Mouse (Mus musculus): ENCODE data around the gene Rnpepl1.

Rnpepl1 gene

DNA sequence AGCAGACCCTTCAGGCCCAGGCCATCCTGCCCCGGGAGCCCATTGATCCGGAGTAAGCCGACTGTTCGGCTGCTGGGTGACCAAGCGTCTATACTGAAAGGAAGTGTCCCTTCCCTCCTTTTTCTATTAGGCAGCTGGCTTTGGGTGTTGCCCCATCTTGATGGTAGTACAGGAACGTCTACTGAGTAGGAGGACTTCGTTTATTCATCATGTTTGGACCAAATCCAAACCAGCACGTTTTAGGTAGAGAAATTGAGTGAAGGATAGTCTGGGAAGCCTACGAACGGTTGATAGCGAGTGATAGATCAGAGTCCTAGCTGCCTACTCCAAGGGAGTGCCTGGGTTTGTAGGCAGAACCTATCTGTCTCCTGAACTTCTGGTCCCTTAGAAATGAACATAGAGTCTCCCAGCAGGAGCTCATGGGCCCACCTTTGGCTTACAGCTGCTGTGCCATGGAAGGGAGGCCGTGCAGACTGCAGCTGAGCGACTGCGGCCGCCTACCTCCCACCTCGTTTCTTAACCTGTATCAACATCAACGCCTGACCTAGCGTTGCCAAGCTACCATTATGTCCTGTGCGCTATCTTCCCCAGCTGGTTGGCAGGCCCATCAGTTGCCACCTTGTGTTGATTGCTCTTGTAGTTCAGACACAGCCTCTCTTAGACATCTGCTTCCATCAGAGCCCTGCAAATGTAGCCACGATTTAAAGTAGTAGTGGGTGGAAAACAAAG, 2.8 kb upstream of the Rnpepl1 start:
- peak; percentile 58 for DNase-seq

DNA sequence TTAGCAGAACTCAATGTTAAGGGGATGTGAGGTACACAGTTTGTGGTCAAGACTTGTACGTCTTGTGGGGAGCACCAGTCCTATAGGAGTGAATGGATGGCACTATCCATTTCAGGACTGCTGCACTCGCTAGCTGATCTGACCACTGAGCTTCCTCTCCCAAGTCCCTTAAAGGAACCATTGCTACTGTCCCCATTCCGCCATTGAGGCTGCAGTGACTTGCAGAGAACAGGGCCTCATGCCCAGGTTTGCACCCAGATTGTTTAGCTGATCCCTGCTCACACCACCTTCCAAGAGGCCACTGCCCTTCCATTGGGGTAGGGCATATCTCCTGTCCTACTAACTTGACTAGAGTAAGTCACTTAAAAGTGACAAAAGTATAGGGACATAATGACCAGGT, 1.9 kb upstream of the Rnpepl1 start:
- peak; percentile 56 for DNase-seq

DNA sequence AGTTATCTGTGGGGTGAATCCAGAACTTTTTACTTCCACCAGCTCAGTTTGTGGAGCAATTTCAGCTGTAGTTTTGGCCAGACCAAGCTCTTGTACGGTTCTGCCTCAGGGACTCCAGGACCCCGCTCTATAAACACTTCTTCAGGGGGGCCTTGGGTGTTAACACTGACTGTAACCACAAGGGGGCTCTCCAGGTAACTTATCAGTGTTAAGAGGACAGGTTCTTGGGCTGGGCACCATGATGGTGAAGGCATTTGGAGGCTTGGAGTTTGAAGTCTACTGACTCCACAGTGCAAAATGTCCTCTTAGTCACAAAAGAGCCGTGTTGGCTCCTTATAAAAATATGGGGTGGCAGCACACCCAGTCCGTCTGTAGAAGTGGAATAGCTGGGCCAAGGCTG, 1.5 kb upstream of the Rnpepl1 start:
- peak; percentile 73 for DNase-seq

DNA sequence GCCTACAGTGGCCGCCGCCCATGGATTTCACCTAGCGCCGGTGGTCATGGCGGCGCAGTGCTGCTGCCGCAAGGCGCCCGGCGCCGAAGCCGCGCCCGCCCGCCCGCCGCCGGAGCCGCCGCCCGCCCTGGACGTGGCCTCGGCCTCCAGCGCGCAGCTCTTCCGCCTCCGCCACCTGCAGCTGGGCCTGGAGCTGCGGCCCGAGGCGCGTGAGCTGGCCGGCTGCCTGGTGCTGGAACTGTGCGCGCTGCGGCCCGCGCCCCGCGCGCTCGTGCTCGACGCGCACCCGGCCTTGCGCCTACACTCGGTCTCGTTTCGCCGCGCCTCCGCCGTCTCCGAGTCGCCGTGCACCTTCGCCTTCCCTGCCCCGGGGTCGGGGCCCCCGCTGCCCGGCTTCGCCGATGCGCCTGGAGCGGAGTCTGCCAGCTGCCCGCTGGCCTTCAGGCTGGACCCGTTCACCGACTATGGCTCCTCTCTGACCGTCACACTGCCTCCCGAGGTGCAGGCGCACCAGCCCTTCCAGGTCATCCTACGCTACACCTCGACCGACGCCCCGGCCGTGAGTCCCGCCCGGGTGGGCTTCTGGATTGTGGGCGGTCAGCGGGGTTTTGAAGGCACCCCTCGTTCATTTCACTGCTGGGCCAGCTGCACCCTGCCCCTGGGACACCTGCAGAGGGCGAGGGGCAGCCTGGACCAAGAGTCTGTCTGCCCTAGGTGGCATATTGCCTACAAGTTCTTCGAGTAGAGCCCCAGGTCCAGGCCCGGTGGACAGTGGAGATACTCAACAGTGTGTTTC, 540 bp downstream of the Rnpepl1 start:
- DNase-seq = peak; percentile 75

DNA sequence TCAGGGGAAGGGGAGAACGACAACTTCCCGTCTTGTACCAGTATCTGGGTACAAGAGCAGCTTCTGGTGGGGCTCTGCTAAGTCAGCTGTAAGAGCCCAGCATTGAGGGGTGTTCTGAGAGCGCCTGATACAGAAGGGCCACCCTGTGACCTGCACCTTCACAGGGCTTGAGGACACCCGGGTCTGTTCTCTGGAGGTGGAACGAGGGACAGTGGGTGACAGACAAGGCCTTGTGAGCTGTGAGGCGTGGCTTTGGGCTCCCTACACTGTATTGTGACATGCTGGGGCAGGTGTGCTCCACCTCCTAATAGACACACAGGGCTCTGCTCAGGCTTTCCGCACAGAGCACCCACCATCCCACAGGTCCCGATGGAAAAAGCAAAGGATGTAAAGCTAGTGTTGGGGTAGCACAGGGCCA, 1.1 kb downstream of the Rnpepl1 start:
- no peak for DNase-seq

DNA sequence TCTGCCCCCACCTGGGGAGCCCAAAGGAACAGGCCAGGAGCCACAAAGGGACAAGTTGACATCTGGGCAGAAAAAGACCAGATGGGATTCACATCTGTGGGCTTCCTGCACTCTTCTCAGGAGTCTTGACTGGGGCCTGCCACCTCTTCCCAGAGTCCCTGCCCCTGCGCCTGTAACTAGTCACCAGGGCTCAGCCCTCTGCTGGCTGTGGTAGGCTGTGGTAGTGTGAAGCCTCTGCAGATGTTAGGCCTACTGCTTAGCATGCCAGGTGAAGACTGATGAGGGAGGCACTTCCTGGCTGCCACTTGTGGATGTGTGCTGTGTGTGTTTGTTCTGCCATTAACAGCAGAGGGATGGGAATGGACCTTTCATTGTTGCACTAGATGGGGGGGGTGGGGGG, 1.7 kb downstream of the Rnpepl1 start:
- no peak for DNase-seq

DNA sequence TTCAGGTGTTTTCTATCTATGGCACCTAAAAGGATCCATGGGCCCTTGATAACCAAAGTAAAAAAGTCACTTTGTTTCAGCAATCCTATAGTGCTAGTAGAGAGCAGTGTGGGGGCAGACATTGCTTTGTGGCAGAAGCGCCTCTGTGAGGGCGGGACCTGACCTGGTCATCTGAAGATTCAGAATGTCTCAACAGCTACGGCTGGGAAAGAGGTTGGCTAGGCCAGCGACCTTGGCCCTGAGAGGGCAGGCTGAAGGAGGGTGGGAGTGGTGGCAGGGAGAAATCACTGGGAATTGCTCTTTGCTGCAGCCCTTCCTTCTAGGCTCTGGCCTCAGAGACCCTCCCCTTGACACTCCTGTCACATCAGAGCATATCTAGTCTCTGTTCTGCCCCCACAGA, 3.7 kb downstream of the Rnpepl1 start:
- DNase-seq = no peak

DNA sequence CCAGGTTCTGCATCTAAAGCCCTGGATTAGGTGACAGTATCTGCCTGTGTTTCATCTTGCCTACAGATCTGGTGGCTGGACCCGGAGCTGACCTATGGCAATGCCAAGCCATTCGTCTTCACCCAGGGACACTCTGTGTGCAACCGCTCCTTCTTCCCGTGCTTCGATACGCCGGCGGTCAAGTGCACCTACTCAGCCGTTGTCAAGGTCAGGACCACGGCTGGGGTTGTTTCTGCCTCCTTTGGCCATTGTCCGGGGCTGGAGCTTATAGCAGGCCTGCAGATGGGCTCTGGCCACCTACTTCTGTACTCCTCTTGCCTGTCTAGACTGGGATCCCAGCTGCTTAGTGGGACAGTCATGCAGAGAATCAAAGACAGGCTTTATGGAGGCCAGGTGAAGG, 4.4 kb downstream of the Rnpepl1 start:
- no peak for DNase-seq

DNA sequence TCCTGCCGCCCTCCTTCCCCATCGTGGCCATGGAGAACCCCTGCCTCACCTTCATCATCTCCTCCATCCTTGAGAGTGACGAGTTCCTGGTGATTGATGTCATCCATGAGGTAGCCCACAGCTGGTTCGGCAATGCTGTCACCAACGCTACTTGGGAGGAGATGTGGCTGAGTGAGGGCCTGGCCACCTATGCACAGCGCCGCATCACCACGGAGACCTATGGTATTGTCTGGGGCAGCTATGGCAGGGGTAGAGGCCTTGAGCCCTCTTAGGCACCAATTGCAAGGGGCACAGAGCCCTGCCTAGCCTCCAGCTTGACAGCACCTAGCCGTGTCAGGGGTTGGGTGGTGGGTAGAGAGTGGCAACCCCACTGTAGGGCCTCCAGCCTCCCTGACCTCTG, 6.1 kb downstream of the Rnpepl1 start:
- DNase-seq = no peak

DNA sequence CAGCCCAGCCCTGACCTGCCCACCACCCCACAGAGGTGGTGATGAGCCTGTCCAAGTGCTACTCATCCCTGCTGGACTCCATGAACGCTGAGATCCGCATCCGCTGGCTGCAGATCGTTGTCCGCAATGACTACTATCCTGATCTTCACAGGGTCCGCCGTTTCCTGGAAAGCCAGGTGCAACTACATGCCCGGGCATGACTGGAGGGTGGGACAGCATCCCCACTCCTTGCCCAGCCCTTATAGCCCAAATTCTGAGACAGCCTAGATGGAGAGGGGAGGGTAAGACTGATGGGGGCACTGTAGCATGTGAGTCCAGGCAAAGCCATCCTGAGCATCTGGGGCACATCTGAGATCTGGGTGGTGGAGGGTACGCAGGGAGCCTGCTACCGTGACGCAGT, 8.6 kb downstream of the Rnpepl1 start:
- no peak for DNase-seq

DNA sequence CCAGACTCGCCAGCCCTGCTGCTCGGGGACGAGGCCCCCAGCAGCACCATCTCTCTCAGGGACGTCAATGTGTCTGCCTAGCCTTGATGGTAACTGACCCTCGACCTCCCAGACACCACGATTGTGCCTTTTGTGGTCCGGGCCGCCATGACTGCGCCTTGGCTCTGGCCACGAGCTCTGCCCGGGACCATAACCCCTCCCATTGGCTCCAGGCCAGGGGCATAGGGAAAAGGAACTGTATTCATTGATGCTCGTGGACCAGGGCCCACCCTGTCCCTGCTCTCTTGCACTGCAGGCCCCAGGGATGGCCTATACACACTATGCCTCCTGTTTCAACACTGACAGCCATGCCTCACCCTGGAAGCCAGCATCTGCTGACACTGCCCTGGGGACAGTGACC, 9.2 kb downstream of the Rnpepl1 start:
- no peak for DNase-seq

DNA sequence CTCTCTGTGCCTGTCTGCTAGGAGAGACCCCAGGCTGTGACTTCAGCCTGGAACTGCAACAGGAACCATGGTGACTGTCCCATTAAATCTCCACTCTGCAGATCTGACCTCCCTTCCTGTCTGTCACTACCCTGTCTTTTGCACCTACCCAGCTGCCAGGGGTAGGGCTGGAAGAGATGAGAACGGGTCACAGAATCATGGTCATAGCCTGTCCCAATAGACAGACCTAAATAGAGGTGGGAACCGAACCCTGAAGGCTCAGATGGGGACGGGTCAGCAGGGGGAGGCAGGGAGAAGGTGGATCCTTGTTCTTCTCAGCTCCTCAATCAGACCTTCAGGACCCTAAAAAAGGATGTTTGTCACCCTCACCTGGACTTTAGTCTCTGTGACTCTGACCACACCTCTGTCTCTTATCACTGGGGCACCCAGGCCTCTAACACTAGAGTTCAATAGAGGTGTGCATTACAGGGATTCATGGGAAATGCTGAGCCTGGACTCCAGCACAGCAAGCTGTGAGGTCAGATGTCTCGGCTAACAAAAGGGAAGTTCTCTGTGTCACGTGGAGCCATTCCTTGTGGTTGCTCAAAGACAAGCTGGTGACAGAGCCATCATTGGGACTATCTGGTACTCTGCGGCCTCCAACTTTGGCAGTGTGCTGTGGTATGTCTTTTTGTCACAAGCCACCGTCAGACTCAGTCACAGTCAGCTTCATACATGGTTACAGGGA, 10.1 kb downstream of the Rnpepl1 start:
- DNase-seq = no peak

DNA sequence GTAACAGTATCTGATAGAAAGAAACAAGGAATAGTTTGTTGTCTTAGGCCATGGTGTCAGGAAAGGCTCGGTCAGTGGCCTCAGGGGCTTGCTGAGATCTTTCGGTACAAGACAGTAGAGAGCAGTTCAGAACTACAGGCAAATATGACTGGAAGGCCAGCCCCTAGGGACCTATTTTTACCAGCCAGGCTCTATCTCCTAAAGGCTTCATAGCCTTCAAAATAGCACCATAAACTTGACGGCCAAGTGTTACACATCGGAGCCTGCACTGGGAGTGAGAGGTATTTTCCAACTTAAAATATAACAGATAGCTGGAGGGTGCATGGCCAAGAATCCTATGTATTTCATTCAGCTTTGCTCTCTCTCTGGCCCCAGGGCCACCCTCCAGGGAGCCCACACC, 10.9 kb downstream of the Rnpepl1 start:
- DNase-seq = no peak

DNA sequence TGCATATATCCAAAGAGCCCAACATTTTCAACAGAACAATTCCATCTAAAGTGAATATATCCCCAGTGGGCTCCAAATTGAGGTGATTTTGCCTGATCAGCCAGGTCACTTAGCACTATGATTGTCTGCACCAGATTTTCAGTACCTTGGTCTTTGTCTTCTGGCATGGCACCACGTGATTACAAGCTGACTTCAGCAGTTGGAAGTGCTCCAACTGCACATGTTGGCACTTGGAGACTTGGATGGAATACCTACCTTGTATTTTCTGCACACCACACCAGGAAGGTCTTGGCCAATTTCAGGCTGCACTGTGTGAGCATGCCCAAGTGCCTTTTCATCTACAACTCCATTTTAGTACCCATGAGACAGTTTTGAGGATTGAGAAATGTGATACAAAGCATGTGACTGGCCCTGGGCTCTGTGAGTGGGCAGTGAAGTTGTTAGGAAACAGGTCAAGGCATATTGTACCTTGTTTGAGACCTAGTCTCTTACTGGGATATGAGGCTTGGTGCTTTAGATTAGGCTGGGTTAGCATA, 19.7 kb downstream of the Rnpepl1 start:
- DNase-seq = no peak

DNA sequence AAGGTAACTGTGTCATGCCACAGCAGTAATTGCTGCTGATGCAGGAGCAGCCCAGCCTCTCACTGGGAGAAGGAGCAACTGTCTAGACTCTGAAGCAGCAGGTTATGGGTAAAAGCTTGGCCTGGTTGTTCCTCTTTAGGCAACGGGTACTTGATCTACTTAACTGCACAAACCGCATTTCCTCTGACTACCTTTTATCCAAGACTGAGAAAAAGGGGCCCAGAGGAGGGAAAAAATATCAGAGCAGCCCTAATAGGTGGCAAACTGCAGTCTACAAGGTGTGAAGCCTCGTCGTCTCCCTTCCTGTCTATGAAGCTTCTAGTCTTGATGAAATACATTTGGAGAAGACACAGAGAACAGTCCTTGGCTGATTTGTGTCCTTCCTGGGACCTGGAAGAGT, 23.0 kb downstream of the Rnpepl1 start:
- DNase-seq = no peak

DNA sequence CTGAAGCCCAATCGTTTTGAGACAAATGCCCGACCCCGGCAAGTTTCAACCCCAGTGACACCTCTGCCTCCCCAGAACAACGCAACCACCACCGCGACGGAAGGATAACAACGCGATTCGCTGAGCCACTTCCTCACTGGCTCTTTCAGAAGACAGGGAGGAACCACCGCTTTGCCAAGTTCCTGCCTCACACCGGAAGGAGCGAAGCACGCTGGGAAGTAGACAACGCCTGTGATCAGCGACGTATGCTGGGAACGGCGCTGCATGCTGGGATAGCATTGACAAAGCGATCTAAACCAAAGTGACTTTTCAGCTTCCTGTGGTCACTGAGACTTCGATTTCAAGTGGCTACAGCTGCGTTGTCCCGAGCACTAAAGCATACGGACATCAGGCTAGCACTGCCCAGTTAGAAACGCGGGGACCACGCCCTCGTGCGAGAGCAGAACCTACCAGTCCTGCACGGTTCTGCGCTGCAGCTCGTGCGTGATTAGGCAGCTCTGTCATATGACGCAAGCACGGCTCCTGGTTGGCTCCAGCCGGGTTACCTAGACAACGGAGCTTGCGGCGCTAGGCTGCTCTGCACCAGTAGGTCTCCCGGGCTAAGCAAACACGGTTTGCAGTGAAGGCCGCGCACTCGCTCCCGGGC, 23.7 kb downstream of the Rnpepl1 start, which contains the start of gene Capn10:
TSS of gene Capn10 (plus strand) at position 195 of the 646 bp plus-strand sequence.
- DNase-seq = peak; percentile 96

DNA sequence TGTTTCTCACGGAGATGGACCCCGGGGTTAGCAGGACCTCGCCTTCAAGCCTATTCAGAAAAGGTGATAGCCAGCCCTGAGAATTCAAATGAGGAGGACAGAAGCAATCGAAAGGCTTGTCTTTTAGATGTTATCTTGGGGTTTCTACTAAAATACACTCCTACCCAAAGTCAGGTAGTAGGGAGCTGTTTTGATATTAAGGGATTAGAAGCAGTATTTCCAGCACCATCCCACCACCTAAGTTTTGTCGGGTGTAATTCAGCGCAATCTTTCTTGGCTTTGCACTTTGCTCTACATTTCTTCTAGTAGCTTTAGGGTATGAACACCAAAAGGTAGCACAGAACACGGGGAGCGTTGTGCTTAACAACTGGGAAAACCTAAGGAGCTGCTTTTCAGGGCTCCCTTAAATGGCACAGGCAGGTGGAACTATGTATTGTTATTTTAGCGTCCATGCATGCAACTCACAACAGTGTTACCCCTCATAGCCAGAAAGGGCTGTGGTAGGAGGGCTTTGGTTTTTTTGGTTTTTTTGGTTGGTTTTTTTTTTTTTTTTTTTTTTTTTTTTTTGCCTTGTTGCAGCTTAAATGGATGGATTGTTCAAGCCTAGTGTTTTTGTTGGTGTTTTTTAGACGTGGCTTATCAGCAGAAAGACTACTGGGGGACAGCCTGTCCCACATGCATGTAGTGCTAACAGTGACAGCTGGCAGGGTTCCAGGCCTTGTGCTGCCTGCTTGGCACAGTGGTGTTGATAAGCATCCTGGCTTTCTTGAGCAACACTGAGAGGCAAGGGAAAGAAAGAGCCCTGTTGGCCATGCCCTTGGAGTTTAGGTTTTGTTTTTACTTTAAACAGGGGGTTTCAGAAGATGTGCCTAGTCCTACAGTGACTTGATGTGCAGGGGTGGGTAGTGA, 24.7 kb downstream of the Rnpepl1 start:
- peak; percentile 67 for DNase-seq

DNA sequence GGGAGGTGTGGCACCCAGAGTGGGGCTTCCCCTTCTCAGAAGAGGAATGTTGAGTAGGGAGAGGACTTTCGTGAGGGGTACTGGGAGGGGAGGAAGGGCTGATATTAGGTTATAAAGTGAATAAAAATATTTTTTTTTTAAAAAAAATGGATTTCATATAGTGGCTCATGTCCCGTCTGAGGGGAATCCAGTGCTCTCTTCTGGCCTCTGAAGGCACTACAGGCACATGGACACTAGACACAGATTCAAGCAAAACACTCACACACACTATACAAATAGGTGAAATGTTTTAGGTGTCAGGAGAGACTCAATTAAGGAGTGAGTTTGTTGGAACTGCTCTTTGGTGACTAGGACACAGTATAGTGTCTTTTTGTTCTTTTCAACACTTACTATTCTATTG, 25.4 kb downstream of the Rnpepl1 start:
- no peak for DNase-seq

DNA sequence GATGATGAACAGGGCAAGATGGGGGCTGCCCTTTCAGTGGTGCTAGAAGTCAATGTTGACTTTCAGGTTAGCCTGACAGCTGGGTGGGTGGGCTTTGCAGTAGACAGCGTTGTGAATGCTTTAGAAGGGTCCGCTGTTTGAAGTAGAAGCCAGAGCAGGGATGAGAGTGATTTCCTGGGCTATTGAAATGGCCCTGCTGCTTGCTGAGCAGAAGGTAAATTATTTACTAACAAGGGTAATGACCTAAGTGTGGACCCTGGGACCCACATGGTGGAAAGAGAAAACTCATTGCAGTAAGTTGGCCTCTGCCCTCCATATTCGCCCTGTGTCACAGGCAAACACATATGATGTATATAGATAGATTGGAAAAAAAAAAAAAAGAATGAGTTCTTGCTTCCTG, 25.9 kb downstream of the Rnpepl1 start:
- no peak for DNase-seq

DNA sequence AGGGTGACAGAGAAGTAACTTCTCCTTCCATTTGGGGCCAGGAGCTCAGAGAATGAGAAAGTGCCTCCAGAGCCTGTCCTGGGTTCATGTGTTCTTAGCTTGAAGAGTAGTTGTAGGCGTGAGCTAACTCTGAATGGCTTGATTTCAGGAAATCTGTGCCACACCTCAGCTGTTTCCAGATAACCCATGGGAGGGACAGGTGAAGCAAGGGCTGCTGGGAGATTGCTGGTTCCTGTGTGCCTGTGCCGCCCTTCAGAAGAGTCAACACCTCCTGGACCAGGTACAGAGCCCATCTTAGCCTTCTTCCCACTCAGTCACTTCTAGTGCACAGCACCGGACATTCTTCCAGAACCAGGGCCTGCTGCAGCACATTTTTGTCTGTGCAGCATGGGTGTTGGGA, 27.2 kb downstream of the Rnpepl1 start:
- DNase-seq = no peak

DNA sequence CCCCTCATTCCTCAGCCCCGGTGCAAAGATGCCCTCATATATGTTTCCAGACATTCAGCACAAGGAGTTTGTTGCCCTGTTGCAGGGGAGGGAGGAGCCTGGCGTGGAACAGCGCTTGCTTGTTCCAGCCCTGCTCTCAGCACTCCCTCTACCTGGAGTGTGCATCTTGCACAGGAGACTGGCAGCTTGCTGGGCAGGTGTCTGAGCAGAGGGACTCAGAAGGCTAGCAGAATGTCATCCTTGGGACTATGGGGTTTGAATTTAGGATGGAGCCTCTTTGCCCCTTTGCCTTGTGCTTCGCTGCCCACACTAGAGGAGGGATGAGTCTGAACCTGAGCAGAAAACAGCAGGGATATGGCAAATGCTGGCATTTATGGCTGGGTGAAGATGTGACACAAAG, 29.2 kb downstream of the Rnpepl1 start:
- DNase-seq = peak; percentile 66

Data from cerebellum, adult 9-10 months (tissue).